Mouse (Mus musculus) erythroblast, embryonic 14.5 days (primary cell): Measurements from ENCODE around the gene Mydgf. TPM values are rescaled to one million over a fixed set of nuclear protein-coding genes. Genes with fewer than 3 reads are reported as not detected.

Source experiments
- H3K27me3 ChIP-seq: 2 replicates; pipeline ENCODE4 v1.6.1; 2012; ENCODE audit warnings: inconsistent platforms; ENCODE audit not compliant: control insufficient read depth
- H3K36me3 ChIP-seq: 2 replicates; pipeline ENCODE4 v1.6.1; 2012; ENCODE audit warnings: mild to moderate bottlenecking, inconsistent platforms; ENCODE audit not compliant: control insufficient read depth
- H3K4me1 ChIP-seq: 2 replicates; pipeline ENCODE4 v1.6.1; 2012; ENCODE audit warnings: inconsistent platforms; ENCODE audit not compliant: control insufficient read depth
- H3K4me3 ChIP-seq: replicated peaks from 2 replicates; pipeline ENCODE3; 2012; ENCODE audit warnings: moderate library complexity, mild to moderate bottlenecking, inconsistent platforms
- H3K9me3 ChIP-seq: 2 replicates; pipeline ENCODE4 v1.6.1; 2012; ENCODE audit warnings: low read length, inconsistent platforms, mixed read lengths; ENCODE audit not compliant: control insufficient read depth
- GATA1 ChIP-seq: IDR thresholded peaks from 2 replicates; pipeline ENCODE4 v1.6.1; 2012; ENCODE audit warnings: low read length, inconsistent platforms, mixed read lengths
- TAL1 ChIP-seq: IDR thresholded peaks from 3 replicates; pipeline ENCODE4 v1.6.1; 2012; ENCODE audit warnings: low read length, inconsistent platforms, mixed read lengths
- polyA plus RNA-seq: library from polyadenylated mRNA; stranded (reverse); fragments of >175 nt; gene quantifications from 2 replicates; pipeline ENCODE4 v1.2.3, GENCODE M21; 2012

The Mydgf gene
- polyA plus RNA-seq, 1 experiment = 1.8 TPM

DNA sequence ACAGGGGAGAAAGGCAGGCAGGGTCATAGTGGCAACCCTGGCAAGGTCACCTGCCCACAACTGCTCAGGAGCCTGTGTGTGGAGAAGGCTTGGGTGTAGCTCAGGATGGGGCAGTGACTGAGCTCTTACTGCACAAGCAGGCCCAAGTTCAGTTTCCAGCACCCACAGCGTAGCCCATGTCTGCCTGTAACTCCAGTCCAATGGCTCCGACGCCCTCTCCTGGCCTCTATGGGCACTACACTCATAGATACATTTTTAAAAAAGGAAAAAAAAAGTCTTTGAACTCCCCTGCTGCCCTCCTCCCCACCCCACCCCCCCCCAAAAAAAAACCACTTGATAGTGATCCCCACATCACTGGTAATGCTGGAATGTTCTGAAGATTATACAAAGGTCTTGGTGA, 17.9 kb upstream of the Mydgf start:
- no peak for TF ChIP-seq GATA1
- Histone ChIP-seq H3K36me3 (peaks cover 86% of the 10 kb centered on the region), H3K4me1 (no peaks in the 10 kb centered on the region), H3K27me3 (no peaks in the 10 kb centered on the region), H3K4me3 (no peak overlapping the region), H3K9me3 (peaks cover 3% of the 10 kb centered on the region)

DNA sequence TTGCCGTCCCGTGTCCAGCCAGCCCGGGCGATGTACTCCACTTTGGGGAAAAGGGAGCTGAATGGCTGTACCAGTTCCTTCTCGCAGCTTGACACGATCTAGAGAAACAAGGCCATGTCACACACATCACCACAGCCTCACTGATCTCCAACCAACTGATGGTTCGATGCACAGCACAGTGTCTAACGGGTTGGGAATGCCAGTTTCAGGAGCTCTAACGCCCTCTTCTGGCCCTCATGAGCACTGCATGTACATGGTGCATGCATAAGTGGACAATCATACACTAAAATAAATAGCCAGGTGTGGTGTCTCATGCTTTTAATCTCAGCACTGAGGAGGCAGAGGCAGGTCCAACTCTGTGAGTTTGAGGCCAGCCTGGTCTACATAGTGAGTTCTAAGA, 16.9 kb upstream of the Mydgf start:
- Histone ChIP-seq H3K36me3 (peaks cover 86% of the 10 kb centered on the region), H3K27me3 (no peaks in the 10 kb centered on the region), H3K9me3 (peaks cover 3% of the 10 kb centered on the region), H3K4me1 (no peaks in the 10 kb centered on the region), H3K4me3 (no peak overlapping the region)
- TF ChIP-seq TAL1 (no peak), GATA1 (no peak)

DNA sequence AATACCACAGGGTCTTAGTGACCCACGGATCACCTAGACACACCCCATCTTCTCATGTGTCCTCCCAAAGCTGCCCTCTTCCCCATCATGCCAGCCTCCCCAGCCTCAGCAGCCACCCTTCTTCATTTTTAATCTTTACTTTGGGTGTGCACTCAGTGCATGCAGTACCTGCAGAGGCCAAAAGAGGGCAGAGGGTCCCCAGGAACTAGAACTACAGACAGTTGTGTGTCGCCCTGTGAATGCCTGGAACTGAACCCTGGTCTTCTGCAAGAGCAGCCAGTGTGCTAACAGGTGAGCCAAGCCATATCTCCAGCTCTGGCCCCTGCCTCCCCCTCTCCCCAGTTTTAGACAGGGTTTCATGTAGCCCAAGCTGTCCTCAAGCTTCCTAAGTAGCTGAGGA, 13.1 kb upstream of the Mydgf start:
- Histone ChIP-seq H3K4me3 (no peak overlapping the region), H3K9me3 (peaks cover 3% of the 10 kb centered on the region), H3K36me3 (peaks cover 78% of the 10 kb centered on the region), H3K4me1 (no peaks in the 10 kb centered on the region), H3K27me3 (no peaks in the 10 kb centered on the region)
- TF ChIP-seq TAL1 (no peak), GATA1 (no peak)

DNA sequence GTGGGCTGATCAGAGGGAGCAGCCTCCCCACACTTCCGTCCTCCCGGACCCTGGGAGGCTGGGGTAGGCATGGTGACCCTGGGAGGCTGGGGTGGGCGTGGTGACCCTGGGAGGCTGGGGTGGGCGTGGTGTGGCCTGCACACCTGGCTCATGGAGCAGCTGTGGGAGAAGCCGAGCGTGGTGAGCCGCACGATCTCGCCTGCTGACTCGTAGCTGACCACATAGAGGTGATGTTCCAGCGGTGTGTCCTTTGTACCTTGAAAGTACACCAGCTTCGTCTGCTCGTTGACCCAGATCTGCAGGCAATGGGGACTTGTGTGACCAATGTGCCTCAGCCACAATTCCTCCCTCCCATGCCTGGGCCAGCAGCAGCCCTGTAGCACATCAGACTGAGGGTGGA, 11.0 kb upstream of the Mydgf start:
- Histone ChIP-seq H3K9me3 (peaks cover 3% of the 10 kb centered on the region), H3K4me1 (no peaks in the 10 kb centered on the region), H3K36me3 (peaks cover 86% of the 10 kb centered on the region), H3K27me3 (no peaks in the 10 kb centered on the region), H3K4me3 (no peak overlapping the region)
- TF ChIP-seq TAL1 = no peak
- TF ChIP-seq GATA1 = no peak

DNA sequence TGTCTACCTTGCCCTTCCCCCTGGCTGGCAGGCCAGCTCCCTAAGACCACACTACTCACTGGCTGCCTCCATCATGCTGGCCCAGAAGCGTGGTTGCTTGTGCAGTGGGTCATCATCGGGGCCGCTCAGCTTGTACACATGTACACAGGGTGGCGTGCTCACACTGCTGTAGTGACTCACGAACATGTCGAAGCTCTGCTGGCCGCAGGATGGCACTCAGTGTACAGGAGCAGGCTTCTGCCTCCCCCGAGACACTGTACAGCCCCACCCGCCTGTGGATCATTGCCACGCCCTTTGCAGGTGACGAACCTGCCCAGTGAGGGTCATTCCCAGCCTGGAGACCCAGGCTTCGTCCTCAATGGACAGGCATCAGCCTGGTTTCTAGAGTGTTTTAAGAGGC, 10.6 kb upstream of the Mydgf start:
- Histone ChIP-seq H3K4me1 (no peaks in the 10 kb centered on the region), H3K9me3 (peaks cover 3% of the 10 kb centered on the region), H3K36me3 (peaks cover 89% of the 10 kb centered on the region), H3K27me3 (no peaks in the 10 kb centered on the region), H3K4me3 (no peak overlapping the region)
- no peak for TF ChIP-seq GATA1
- no peak for TF ChIP-seq TAL1

DNA sequence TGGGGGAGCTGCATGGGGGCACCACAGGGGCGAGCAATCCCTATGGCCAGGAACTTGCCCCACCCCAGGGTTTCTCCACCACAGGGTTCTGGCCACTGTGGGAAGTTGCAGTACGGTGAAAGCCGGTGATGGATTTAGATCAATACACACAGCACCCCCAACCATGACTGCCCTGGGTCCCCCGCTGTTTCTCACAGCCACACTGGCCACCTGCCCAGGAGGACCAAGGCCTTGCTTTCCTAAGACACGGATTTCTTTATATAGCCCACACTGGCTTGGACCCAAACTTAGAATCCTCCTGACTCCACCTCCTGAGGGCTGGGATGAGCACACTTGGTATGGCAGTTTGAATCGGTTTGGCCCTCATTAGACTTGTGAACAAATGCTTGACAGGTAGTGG, 7.5 kb upstream of the Mydgf start:
- TF ChIP-seq GATA1 (no peak), TAL1 (no peak)
- H3K4me3 ChIP-seq = no peak overlapping the region
- peaks cover 85% of the 10 kb centered on the region for H3K36me3 ChIP-seq
- no peaks in the 10 kb centered on the region for H3K9me3 ChIP-seq
- H3K4me1 ChIP-seq = no peaks in the 10 kb centered on the region
- no peaks in the 10 kb centered on the region for H3K27me3 ChIP-seq

DNA sequence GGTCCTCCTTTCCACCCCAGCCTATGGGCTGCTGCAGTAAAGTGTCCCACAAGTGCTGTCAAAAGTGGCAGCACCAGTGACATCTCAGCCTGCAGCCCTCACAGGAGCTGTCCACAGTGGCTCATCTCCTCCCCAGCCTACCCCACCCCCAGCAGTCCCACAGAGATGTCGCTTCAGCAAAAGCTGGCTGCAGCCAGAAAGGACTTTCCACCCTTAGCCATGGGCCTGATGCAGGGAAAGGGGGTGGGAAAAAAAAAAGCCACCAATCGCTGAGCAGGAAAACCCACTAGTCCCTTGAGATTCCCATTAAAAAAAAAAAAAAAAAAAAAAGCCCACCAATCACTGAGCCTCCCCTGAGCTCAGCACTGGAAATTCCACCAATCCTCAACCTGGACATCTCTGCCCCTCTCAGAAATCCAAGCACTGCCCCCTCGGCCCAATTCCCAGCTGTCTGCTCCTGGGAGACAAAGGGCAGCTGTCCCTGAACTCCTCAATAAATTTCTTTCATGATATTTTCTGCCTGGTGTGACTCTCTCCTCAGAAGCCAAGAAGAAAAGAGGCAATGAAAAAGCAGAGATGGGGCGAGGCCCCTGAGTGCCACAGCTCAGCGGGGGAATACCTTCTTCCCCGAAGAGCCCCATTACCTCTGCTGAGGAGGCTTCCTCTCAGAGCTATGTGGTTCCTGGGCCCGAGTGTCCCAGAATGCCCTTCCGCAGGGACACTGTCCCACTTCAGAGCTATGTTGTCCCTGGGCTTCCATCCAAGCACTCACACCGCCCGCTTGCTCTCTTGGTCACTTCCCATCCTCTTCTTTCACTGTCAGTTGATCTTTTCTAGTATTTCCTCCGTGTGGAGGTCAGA, 1.8 kb upstream of the Mydgf start:
- TF ChIP-seq GATA1 = no peak
- no peak for TF ChIP-seq TAL1
- Histone ChIP-seq H3K4me1 (peaks cover 39% of the 10 kb centered on the region), H3K27me3 (no peaks in the 10 kb centered on the region), H3K36me3 (peaks cover 61% of the 10 kb centered on the region), H3K4me3 (no peak overlapping the region), H3K9me3 (no peaks in the 10 kb centered on the region)

DNA sequence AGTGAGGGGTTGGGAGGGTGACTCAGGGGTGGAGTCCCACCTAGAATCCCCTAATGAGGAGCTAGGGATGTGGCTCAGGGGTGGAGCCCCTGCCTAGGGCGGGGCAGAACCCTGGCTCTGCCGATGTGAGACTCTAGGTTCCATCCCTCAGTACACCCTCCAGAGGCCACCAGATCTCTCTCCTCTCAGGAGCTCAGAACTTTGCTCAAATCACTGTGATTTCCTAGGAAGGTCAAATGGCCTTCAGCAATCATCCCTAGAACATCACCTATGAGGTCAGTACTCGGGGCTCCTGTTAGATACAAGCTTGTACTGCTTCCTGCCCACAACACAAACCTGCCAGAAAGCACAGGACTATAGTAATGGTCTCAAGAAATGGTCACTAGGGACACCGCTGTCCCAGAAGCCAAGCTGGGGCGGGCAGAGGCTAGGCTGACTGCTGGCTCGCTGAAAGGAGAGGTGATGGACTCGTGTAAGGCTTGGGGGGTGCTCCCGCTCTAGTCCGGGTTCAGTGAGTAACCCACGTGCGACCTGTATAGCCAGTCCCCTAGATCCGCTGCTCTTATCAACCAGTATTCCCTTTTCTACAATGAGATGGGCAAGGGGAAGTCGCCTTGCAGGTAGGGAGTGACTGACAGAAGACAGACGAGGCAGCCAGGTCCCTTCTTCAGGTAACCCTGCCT, 604 bp downstream of the Mydgf start:
- H3K36me3 ChIP-seq = peaks cover 61% of the 10 kb centered on the region
- no peaks in the 10 kb centered on the region for H3K9me3 ChIP-seq
- H3K27me3 ChIP-seq = no peaks in the 10 kb centered on the region
- TF ChIP-seq GATA1 = no peak
- no peak for TF ChIP-seq TAL1
- H3K4me1 ChIP-seq = peaks cover 39% of the 10 kb centered on the region
- H3K4me3 ChIP-seq = peak overlapping the region; percentile 79

DNA sequence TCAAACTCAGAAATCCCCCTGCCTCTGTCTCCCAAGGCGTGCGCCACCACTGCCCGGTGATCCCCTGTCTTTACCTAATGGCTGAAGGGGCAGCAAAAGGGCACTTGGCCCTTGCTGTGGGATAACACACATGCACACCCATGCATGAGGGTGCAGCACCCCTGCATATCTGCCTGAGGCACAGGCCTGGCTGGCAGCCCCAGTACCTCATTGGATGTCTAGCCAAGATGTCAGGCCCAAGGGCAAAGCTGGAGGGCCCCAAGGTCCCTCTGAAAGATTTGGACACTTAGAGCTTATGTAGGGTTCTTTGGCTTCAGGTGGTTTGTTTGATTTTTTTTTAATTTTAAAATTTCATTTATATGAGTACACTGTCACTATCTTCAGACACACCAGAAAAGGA, 8.3 kb downstream of the Mydgf start:
- H3K9me3 ChIP-seq = no peaks in the 10 kb centered on the region
- no peaks in the 10 kb centered on the region for H3K27me3 ChIP-seq
- no peak overlapping the region for H3K4me3 ChIP-seq
- TF ChIP-seq GATA1 (no peak), TAL1 (no peak)
- H3K4me1 ChIP-seq = no peaks in the 10 kb centered on the region; the same call in 1 of the 2 replicates
- peaks cover 49% of the 10 kb centered on the region for H3K36me3 ChIP-seq
